Mouse (Mus musculus) 3T3-L1 (cell line): ENCODE data around the gene 1810024B03Rik.
"Not testable (repeated sequence)": the region's sequence is repeated elsewhere in the genome, so short reads cannot be mapped to it uniquely, and the experiment has no call there.

Source experiments
- DNase-seq: peaks from one replicate; pipeline ENCODE4 v3.0.0-alpha.2; 2015; ENCODE audit warnings: low read depth, low spot score

The 1810024B03Rik gene

DNA sequence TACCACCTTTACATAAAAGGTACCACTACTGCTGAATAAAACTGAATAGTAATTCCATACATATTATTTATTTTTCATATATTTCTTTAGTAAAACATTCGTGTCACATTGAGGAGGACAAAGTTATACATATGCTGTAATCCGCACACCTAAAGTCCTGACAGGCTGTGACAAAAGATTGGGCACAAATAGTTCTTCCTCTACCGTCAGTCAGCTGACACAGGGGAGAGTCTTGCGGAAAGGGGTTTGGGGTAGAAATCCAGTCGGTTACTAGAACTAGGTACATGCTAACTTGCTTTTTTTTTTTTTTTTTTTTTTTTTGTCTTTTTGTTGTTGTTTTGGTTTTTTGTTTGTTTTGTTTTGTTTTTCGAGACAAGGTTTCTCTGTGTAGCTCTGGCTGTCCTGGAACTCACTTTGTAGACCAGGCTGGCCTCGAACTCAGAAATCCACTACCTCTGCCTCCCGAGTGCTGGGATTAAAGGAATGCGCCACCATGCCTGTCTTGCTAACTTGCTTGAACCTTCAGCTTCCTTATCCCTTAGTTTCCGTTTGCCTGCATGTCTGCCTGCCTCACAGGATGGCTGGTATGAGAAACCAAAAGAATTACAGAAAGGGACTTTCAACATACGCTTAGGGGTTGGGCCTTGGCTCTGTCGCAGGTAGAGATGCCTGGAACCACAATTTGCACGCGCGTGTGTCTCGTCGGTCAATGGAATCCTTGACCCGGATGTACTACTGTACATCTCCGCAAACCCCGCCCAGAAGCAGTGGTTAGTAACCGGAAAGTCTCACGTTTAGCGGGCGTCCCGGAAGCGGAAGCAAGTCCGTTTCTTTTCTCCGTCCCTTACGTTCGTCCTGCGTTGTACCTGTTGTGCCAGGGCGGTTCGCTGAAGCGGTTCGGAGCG lies at the start of gene 1810024B03Rik, which contains the start of gene Snrnp200:
Gene 1810024B03Rik, minus strand, starts transcription at position 734 of the 905 bp plus-strand sequence.
Gene Snrnp200, plus strand, starts transcription at position 840 of the 905 bp plus-strand sequence.
- DNase-seq, result peak; percentile 100

DNA sequence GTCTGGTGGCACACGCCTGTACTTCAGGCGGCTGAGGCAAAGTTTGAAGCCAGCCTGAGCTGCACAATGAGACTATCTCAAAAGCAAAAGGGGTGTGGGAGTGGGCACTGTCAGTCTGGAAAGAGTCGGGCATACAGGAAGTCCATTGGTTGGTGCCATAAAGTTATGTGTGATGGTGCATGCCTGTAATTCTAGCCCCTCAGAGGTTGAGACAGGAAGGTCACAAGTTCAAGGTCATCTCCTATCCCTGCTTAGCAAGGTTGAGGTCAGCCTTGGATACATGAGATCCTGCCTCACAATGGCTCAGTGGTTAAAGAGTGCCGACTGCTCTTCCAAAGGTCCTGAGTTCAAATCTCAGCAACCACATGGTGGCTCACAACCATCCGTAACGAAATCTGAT lies 47.2 kb upstream of the 1810024B03Rik start:
- DNase-seq, result no peak

- DNase-seq, result no peak
Observed at GRCm38 (mm10) chr2:127254604-127255134, 46.6 kb upstream of the 1810024B03Rik start.

DNA sequence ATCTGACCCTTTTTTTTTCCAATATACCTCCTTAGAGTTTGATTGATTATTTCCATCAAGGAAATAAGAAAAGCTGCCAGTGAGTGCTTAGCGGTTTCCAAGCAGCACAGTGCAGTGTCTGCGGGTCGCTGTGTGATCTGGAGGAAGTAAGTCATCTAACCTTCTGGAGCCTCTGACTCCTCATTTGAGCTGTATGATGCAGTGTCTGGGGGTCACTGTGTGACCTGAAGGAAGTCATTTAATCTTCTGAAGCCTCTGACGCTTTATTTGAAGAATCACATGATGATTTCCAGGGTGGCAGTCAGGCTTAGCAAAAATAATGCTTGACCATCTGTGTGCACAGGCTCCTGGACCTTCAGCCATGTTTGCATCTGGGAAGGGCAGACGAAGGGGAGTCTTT lies 44.7 kb upstream of the 1810024B03Rik start:
- DNase-seq, result no peak

- peak; percentile 69 for DNase-seq
Observed at GRCm38 (mm10) chr2:127251880-127252527, 43.9 kb upstream of the 1810024B03Rik start.

GRCm38 (mm10) chr2:127251457-127251856 lies 43.4 kb upstream of the 1810024B03Rik start:
- DNase-seq, result no peak

- DNase-seq, result no peak
Observed at GRCm38 (mm10) chr2:127250291-127251008, 42.4 kb upstream of the 1810024B03Rik start.

- DNase-seq, result peak; percentile 55
Observed at GRCm38 (mm10) chr2:127248334-127249004, 40.4 kb upstream of the 1810024B03Rik start.

GRCm38 (mm10) chr2:127247592-127248333 lies 39.7 kb upstream of the 1810024B03Rik start, which contains the start of the genes Ciao1 and Tmem127:
TSS of gene Ciao1 (minus strand) at chr2:127247816.
TSS of gene Tmem127 (plus strand) at chr2:127247908.
- DNase-seq, result peak; percentile 99

DNA sequence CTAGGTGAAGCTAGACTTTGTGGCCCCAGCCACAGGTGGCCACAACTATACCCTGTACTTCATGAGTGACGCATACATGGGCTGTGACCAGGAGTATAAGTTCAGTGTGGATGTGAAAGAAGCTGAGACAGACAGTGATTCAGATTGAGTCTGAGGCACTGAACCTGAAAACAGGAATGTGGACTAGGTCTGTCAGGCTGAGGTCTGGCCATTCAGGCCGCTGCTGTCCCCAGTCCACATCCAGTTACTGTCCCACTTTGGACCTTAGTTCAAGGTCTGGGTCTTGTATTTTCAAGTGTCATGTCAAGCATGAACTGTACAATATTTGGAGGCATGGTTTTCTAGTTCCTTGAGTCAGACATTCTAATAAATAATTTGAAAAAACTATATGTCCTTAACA lies 32.0 kb upstream of the 1810024B03Rik start:
- DNase-seq, result no peak

- DNase-seq, result no peak
Observed at GRCm38 (mm10) chr2:127237897-127238610, 30.0 kb upstream of the 1810024B03Rik start.

- DNase-seq, result no peak
Observed at GRCm38 (mm10) chr2:127225261-127225660, 17.2 kb upstream of the 1810024B03Rik start.

DNA sequence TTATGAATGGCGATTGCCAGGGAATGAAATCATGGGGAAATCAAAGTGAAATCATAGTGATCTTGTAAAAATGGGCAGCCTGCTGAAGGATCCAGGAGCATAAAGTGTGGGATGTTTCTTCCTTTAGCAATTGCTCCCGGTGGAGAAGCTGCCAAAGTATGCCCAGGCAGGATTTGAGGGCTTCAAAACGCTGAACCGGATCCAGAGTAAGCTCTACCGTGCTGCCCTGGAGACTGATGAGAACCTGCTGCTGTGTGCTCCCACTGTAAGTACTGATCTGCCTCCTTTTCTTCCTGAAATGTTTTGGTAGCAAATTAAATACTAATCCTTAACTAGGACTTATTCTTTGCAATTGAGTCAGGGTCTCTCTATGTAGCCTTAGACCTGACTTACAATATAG lies 9.7 kb upstream of the 1810024B03Rik start:
- DNase-seq, result no peak

DNA sequence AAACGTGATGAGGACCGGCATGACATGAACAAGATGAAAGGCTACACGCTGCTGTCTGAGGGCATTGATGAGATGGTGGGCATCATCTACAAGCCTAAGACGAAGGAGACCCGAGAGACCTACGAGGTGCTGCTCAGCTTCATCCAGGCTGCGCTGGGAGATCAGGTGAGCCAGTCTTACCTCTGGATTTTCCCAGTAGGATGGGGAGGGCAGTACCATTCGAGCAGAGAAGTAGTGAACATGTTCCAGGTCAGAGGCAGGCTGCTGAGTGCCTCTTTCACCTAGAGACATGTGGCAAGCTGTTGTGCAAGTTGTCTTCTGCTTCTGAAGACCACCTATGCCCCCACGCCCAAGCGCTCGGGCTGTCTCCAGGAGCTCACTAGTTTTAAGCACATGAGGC lies 2.6 kb upstream of the 1810024B03Rik start:
- DNase-seq, result no peak

DNA sequence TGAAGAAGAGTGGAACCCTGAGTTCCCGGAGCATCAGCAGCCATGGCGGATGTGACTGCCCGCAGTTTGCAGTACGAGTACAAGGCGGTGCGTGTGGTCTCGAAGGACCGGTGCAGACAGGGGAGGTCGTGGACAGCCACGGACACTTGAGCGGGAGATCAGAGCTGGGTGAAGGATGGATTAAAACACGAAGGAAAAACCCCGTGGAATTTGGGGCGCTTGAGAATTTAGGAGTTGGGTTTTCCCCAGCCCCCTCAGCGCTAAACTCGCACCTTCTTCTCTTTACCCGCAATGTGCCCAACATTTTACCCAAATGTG lies 331 bp upstream of the 1810024B03Rik start:
- DNase-seq, result no peak

- DNase-seq, result no peak
Observed at GRCm38 (mm10) chr2:127206916-127207315, 1.2 kb downstream of the 1810024B03Rik start.

GRCm38 (mm10) chr2:127205936-127206335 lies 2.1 kb downstream of the 1810024B03Rik start:
- DNase-seq, result not testable (repeated sequence)

- peak; percentile 85 for DNase-seq
Observed at GRCm38 (mm10) chr2:127204932-127205331, 3.1 kb downstream of the 1810024B03Rik start.

DNA sequence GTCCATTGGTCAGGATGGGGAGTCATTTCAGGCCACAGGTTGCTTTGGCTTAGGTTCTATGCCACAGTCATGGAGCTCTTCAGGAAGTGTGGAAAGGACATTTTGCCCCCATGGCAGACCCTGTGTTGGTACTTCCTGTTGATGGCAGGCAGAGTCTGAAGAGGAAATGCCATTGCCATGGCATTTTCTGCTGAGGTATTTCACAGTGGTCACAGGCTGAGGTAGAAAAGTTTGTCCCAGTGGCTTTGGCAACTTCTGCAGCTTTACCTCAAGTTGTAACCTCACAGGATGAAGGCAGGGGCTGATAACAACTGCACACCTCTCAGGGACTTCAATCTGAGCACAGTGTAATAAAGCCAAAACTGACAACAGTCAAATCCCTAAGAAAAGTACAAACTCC lies 18.5 kb downstream of the 1810024B03Rik start:
- DNase-seq, result no peak
